Mouse (Mus musculus) brown adipose tissue, adult 24 weeks (tissue): ENCODE results near the gene Odf3b. TPM values are rescaled to one million over a fixed set of nuclear protein-coding genes. Genes with fewer than 3 reads are reported as not detected.

Experiments used
- H3K27ac ChIP-seq: fragments of 200-500 bp; replicated peaks from 2 replicates; pipeline ENCODE4 v1.5.1; 2012; ENCODE audit warnings: low read depth, mild to moderate bottlenecking, low read length
- H3K4me1 ChIP-seq: fragments of 200-500 bp; 2 replicates; pipeline ENCODE4 v1.6.1; 2012; ENCODE audit warnings: low read length, mixed read lengths; ENCODE audit not compliant: control insufficient read depth, insufficient read depth, insufficient read length
- H3K4me3 ChIP-seq: fragments of 200-500 bp; 2 replicates; pipeline ENCODE4 v1.5.1; 2012; ENCODE audit warnings: low read depth, mild to moderate bottlenecking, low read length, moderate library complexity; ENCODE audit not compliant: insufficient read depth
- polyA plus RNA-seq: library from polyadenylated mRNA; stranded (reverse); fragments of >200 nt; gene quantifications from 2 replicates; pipeline ENCODE4 v1.2.4, GENCODE M21; 2012; ENCODE audit not compliant: missing spikeins, insufficient read depth, insufficient read length

The Odf3b gene
- polyA plus RNA-seq, result not detected in 2 replicates

- Histone ChIP-seq H3K27ac (peak within 1 kb of the TSS; percentile 91), H3K4me3 (peak within 1 kb of the TSS; percentile 70), H3K4me1 (no peaks in the 10 kb centered on the region; the same call in 1 of the 2 replicates)
These were observed at the start of gene Odf3b for GRCm38 (mm10) chr15:89378831-89379401. Gene Odf3b (minus strand): TSS chr15:89379282.

GRCm38 (mm10) chr15:89428136-89428790 is 49.2 kb upstream of the Odf3b start:
- Histone ChIP-seq H3K27ac (peak overlapping the region; percentile 98), H3K4me3 (peak overlapping the region; percentile 91), H3K4me1 (peaks cover 5% of the 10 kb centered on the region; the same call in 1 of the 2 replicates)

- H3K4me1 ChIP-seq, result no peaks in the 10 kb centered on the region; the same call in 1 of the 2 replicates
- peak overlapping the region; percentile 98 for H3K27ac ChIP-seq
These were observed 47.6 kb upstream of the Odf3b start for GRCm38 (mm10) chr15:89426716-89427115.

GRCm38 (mm10) chr15:89425711-89426121 is 46.6 kb upstream of the Odf3b start, which contains the start of gene Cpt1b:
Gene Cpt1b (minus strand): TSS chr15:89425863.
- Histone ChIP-seq H3K4me3 (peak within 1 kb of the TSS; percentile 75), H3K27ac (peak within 1 kb of the TSS; percentile 98), H3K4me1 (no peaks in the 10 kb centered on the region; the same call in 1 of the 2 replicates)

More at GRCm38 (mm10) chr15:89426716-89427115, 47.6 kb upstream of the Odf3b start:
- H3K4me3 ChIP-seq, result peak overlapping the region; percentile 23; the same call in 1 of the 2 replicates

- Histone ChIP-seq H3K27ac (peak overlapping the region; percentile 97), H3K4me3 (peak overlapping the region; percentile 75), H3K4me1 (peaks cover 5% of the 10 kb centered on the region)
These were observed 45.5 kb upstream of the Odf3b start for GRCm38 (mm10) chr15:89424621-89425020.

GRCm38 (mm10) chr15:89421938-89422337 is 42.9 kb upstream of the Odf3b start:
- Histone ChIP-seq H3K4me1 (peaks cover 5% of the 10 kb centered on the region; the same call in 1 of the 2 replicates), H3K27ac (peak overlapping the region; percentile 54), H3K4me3 (peak overlapping the region; percentile 19)

GRCm38 (mm10) chr15:89415282-89415681 is 36.2 kb upstream of the Odf3b start:
- Histone ChIP-seq H3K4me1 (0 out of 2 replicates have a peak, but pooled peaks cover 2% of the 10 kb centered on the region), H3K4me3 (no peak overlapping the region), H3K27ac (0 out of 2 replicates have a peak overlapping the region, but pooled peaks have one; percentile 1)

- Histone ChIP-seq H3K27ac (no peak within 1 kb of the TSS), H3K4me3 (no peak within 1 kb of the TSS), H3K4me1 (no peaks in the 10 kb centered on the region)
These were observed 31.0 kb upstream of the Odf3b start, which contains the start of gene Syce3 for GRCm38 (mm10) chr15:89410118-89410517. Gene Syce3 (minus strand): TSS chr15:89410503.

- H3K4me1 ChIP-seq, result no peaks in the 10 kb centered on the region
- no peak overlapping the region for H3K27ac ChIP-seq
- H3K4me3 ChIP-seq, result no peak overlapping the region
These were observed 27.6 kb upstream of the Odf3b start for GRCm38 (mm10) chr15:89406691-89407090.

- no peaks in the 10 kb centered on the region for H3K4me1 ChIP-seq
- H3K27ac ChIP-seq, result no peak overlapping the region
- no peak overlapping the region for H3K4me3 ChIP-seq
These were observed 25.9 kb upstream of the Odf3b start for GRCm38 (mm10) chr15:89404831-89405623.

- Histone ChIP-seq H3K4me1 (no peaks in the 10 kb centered on the region), H3K27ac (no peak overlapping the region), H3K4me3 (no peak overlapping the region)
These were observed 23.4 kb upstream of the Odf3b start for GRCm38 (mm10) chr15:89402471-89402870.

GRCm38 (mm10) chr15:89399716-89400115 is 20.6 kb upstream of the Odf3b start:
- Histone ChIP-seq H3K27ac (no peak overlapping the region), H3K4me3 (no peak overlapping the region), H3K4me1 (no peaks in the 10 kb centered on the region)

- Histone ChIP-seq H3K4me3 (no peak overlapping the region), H3K27ac (no peak overlapping the region), H3K4me1 (no peaks in the 10 kb centered on the region)
These were observed 19.1 kb upstream of the Odf3b start for GRCm38 (mm10) chr15:89398146-89398545.

GRCm38 (mm10) chr15:89396883-89397282 is 17.8 kb upstream of the Odf3b start:
- H3K4me1 ChIP-seq, result no peaks in the 10 kb centered on the region
- no peak overlapping the region for H3K27ac ChIP-seq
- H3K4me3 ChIP-seq, result no peak overlapping the region

- Histone ChIP-seq H3K4me1 (no peaks in the 10 kb centered on the region), H3K4me3 (no peak overlapping the region), H3K27ac (no peak overlapping the region)
These were observed 11.0 kb upstream of the Odf3b start for GRCm38 (mm10) chr15:89390081-89390480.
